Mouse (Mus musculus) brain, embryonic 14.5 days (tissue): ENCODE measurements around the gene Efs.

Experiments
- CTCF ChIP-seq: fragments of 200-500 bp; IDR thresholded peaks from 2 replicates; pipeline ENCODE4 v1.5.1; 2012; ENCODE audit warnings: inconsistent platforms, mild to moderate bottlenecking, moderate library complexity, borderline replicate concordance; ENCODE audit not compliant: insufficient read depth, insufficient read length; ENCODE audit errors: extremely low read depth
- POLR2A ChIP-seq: fragments of 200-500 bp; IDR thresholded peaks from 2 replicates; pipeline ENCODE4 v1.6.1; 2012; ENCODE audit warnings: mild to moderate bottlenecking, inconsistent platforms, borderline replicate concordance; ENCODE audit not compliant: poor library complexity, insufficient read depth, insufficient read length, severe bottlenecking; ENCODE audit errors: extremely low read depth

DNA sequence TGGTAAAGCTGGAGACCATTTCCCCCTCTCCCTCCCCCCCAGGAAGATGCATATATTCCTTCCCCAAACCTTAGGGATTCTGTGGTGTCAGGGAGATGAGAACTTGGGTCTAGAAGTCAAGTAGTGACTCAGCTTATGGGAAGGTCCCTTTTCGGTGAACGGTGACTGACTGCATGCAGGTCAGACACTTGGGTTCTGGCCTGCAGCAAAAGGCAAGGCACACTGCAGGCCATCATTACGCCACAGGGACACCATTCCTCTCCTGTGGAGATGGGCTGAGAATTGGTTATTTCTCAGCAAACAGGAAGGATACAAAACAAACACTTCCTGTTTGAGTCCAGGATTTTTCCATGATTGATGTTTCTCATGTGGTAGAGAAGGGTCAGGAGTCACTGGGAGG lies 33.3 kb upstream of the Efs start:
- TF ChIP-seq POLR2A: no peak
- TF ChIP-seq CTCF: no peak
